Mouse (Mus musculus): ENCODE data around the gene Lrrc1.
A peak's percentile ranks its signal among the peaks of the same experiment; 100 is the strongest.

DNA sequence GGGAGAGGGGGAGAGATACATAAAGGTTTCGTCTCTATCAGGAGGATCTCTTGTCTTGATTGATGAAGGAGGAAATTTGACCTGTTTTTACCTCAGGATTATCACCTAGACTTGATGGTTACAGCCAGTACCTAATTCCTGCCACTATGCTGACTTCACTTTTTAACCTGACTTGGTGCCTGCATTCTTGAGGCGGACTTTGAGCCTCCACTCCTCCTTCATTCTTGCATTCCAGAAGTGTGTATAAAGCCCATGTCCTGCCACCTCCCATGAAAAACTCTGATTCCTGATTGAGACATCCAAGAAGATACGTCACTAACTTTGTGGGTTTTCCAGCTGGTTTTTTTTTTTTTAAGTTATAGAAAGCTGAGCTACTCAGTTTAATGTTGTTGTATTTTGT, 1.3 kb upstream of the Lrrc1 start:
- TF ChIP-seq EP300 (IDR thresholded peaks at IDR 0.05) (peak; percentile 81), CTCF (IDR thresholded peaks at IDR 0.05) (peak; percentile 63)

Measured in lung, postnatal 0 days (tissue).